Mouse (Mus musculus) olfactory bulb, adult 2 months (tissue): ENCODE results near the gene Gm42417.

ENCODE experiments used
- CTCF ChIP-seq: fragments of 200-500 bp; IDR thresholded peaks from 2 replicates; pipeline ENCODE4 v1.5.1; 2012; ENCODE audit warnings: low read depth, mild to moderate bottlenecking, low read length, moderate library complexity; ENCODE audit not compliant: insufficient read depth
- POLR2A ChIP-seq: fragments of 200-500 bp; IDR thresholded peaks from 2 replicates; pipeline ENCODE4 v1.6.1; 2012; ENCODE audit warnings: mild to moderate bottlenecking, low read depth, low read length, moderate library complexity; ENCODE audit not compliant: insufficient read depth

GRCm38 (mm10) chr1:36568776-36569175 is 29.5 kb upstream of the Gm42417 start:
- TF ChIP-seq POLR2A: no peak
- no peak for TF ChIP-seq CTCF
